Mouse (Mus musculus) liver, adult 2 months (tissue): ENCODE results near the gene Zc3h10. TPM values are rescaled to one million over a fixed set of nuclear protein-coding genes. Genes with fewer than 3 reads are reported as not detected.
"Not testable (repeated sequence)": the region's sequence is repeated elsewhere in the genome, so short reads cannot be mapped to it uniquely, and the experiment has no call there.

Experiments
- DNase-seq: peaks from one replicate; pipeline ENCODE4 v3.0.0-alpha.2; 2011; ENCODE audit warnings: low read depth, low spot score; ENCODE audit errors: extremely low read depth
- H3K27ac ChIP-seq: fragments of 200-500 bp; replicated peaks from 2 replicates; pipeline ENCODE4 v1.5.1; 2012; ENCODE audit warnings: low read depth, mild to moderate bottlenecking, control low read depth, inconsistent platforms, low read length; ENCODE audit not compliant: insufficient read depth
- H3K27me3 ChIP-seq: fragments of 200-500 bp; 2 replicates; pipeline ENCODE4 v1.6.1; 2012; ENCODE audit warnings: mild to moderate bottlenecking, moderate library complexity, low read length, inconsistent platforms; ENCODE audit not compliant: control insufficient read depth, insufficient read depth
- H3K36me3 ChIP-seq: fragments of 200-500 bp; 2 replicates; pipeline ENCODE4 v1.6.1; 2012; ENCODE audit warnings: low read length, inconsistent platforms; ENCODE audit not compliant: control insufficient read depth, insufficient read depth
- H3K4me1 ChIP-seq: fragments of 200-500 bp; 2 replicates; pipeline ENCODE4 v1.6.1; 2011; ENCODE audit warnings: low read length; ENCODE audit not compliant: control insufficient read depth, insufficient read depth
- H3K4me3 ChIP-seq: fragments of 200-500 bp; 2 replicates; pipeline ENCODE4 v1.5.1; 2011; ENCODE audit warnings: low read depth, mild to moderate bottlenecking, control low read depth, low read length, moderate library complexity; ENCODE audit not compliant: insufficient read depth
- H3K79me2 ChIP-seq: fragments of 200-500 bp; 2 replicates; pipeline ENCODE4 v1.6.1; 2012; ENCODE audit warnings: inconsistent platforms, mild to moderate bottlenecking, low read length, moderate library complexity; ENCODE audit not compliant: control insufficient read depth, insufficient read depth
- H3K9ac ChIP-seq: fragments of 200-500 bp; 2 replicates; pipeline ENCODE4 v1.6.1; 2012; ENCODE audit warnings: low read depth, mild to moderate bottlenecking, control low read depth, inconsistent platforms, low read length
- CTCF ChIP-seq: fragments of 200-500 bp; IDR thresholded peaks from 2 replicates; pipeline ENCODE4 v1.5.1; 2011; ENCODE audit warnings: low read depth, low read length, control low read depth
- POLR2A ChIP-seq: fragments of 200-500 bp; IDR thresholded peaks from 2 replicates; pipeline ENCODE4 v1.6.1; 2011; ENCODE audit warnings: low read length, control low read depth; ENCODE audit not compliant: insufficient read depth; ENCODE audit errors: extremely low read depth
- WGBS: fragments of 180-500 bp; shearing (Covaris S2); methylation state at CpG from one replicate; pipeline ENCODE4 v1.1.7; 2018; 5-methylcytosine and 5-hydroxymethylcytosine counted together
- polyA plus RNA-seq: library from polyadenylated mRNA; depleted of rRNA; stranded (reverse); fragments of >200 nt; gene quantifications from 2 replicates; pipeline ENCODE4 v1.2.3, GENCODE M21; 2012
- total RNA-seq: library from RNA; depleted of rRNA; stranded (reverse); fragments of >200 nt; gene quantifications from 2 replicates; pipeline ENCODE4 v1.2.3, GENCODE M21; 2014

Gene Zc3h10
- total and polyA plus RNA-seq, 2 experiments = 3.2 to 8.1 TPM

DNA sequence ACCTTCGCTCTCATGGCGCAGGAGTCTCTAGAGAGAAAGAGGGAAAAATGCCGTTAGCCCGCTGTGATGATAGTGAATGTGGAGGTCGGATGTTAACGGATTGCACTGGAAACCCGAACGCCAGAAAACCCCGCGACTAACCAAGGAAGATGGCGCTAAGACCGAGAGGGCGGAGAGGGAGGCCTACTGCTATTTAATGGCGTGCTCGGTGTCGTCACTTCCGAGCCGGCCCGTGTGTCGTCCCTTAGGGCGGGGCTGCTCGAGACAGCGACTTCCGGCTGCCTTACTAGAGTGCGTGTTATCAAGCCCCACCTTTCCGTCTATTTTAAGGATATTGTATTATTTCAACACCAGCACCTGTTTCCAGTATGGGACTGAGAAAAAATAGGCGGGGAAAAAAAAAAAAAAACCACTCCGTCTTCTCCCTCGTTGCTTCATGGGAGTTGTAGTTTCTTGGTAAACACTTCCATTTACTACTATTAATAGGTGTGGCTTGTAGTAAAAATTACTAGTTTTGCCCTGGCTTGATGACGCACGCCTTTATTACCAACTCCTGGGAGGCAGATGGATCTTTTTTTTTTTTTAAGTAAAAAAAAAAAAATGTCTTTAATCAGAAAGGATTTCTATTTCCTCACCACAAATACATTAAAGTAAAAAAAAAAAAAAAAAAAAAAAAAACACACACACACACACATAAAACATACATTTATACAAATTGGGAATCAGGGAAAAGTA is 1.5 kb upstream of the Zc3h10 start, which contains the start of gene Rpl41:
Gene Rpl41 (minus strand): TSS at position 359 of the 735 bp plus-strand sequence.
- peak; percentile 95 for TF ChIP-seq POLR2A
- no peak for TF ChIP-seq CTCF
- H3K36me3 ChIP-seq = peaks cover 18% of the 10 kb centered on the region
- H3K4me1 ChIP-seq = peaks cover 5% of the 10 kb centered on the region; the same call in 1 of the 2 replicates
- peak; percentile 98 for DNase-seq
- H3K79me2 ChIP-seq = no peaks in the 10 kb centered on the region; the same call in 1 of the 2 replicates
- WGBS = under 1% methylated on average over 31 of the region's 31 CpGs
- H3K27me3 ChIP-seq = no peaks in the 10 kb centered on the region
- peak within 1 kb of the TSS; percentile 86 for H3K9ac ChIP-seq
- H3K27ac ChIP-seq = peak within 1 kb of the TSS; percentile 85
- H3K4me3 ChIP-seq = peak within 1 kb of the TSS; percentile 78

DNA sequence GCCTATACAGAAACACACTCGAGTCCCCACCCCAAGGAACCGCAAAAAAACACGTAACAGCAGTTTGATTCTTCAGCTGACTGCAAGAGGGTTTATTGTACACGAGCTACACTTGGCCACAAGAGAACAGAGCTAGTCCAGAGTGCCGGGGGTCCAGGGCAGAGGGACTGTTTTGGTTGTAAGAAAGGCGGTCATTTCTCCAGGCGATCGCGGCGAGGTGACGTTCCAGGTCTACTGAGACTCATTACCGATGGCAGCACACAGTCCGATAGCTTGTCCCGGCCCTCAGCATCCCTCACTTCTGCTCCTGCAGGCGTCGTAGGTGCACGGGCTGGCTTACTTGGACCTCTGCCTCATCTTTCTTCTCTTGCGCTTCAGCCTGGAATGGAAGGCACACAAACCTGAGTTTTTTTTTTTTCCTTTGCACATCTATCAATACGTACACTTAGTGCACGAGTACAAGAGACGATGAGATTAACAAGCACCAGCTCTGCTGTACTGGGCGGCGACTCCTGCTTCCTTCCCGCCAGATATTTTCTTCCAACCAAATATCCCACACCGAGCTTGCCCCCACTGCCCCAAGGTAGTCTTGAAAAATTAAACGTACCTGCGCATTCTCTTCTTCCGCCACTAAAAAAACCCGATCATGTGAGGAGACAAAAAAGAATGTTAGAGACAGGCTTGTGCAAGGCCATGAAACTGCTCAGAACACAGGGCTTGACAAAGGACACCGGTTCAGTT is 647 bp upstream of the Zc3h10 start:
- not testable (repeated sequence) for H3K27me3 ChIP-seq, H3K4me1 ChIP-seq, DNase-seq, H3K79me2 ChIP-seq
- H3K36me3 ChIP-seq = peaks cover 26% of the 10 kb centered on the region
- H3K4me3 ChIP-seq = peak overlapping the region; percentile 78
- peak overlapping the region; percentile 85 for H3K27ac ChIP-seq
- 2% methylated on average over 30 of the region's 30 CpGs for WGBS
- peak overlapping the region; percentile 86 for H3K9ac ChIP-seq

- no peak for DNase-seq
- Histone ChIP-seq H3K27ac (peak overlapping the region; percentile 89), H3K27me3 (no peaks in the 10 kb centered on the region), H3K4me1 (peaks cover 5% of the 10 kb centered on the region; the same call in 1 of the 2 replicates), H3K4me3 (peak overlapping the region; percentile 80), H3K9ac (peak overlapping the region; percentile 76), H3K79me2 (no peaks in the 10 kb centered on the region; the same call in 1 of the 2 replicates), H3K36me3 (peaks cover 26% of the 10 kb centered on the region)
- TF ChIP-seq POLR2A (no peak), CTCF (no peak)
- 3% methylated on average over 7 of the region's 7 CpGs for WGBS
These were observed 787 bp downstream of the Zc3h10 start for GRCm38 (mm10) chr10:128546787-128547186.

GRCm38 (mm10) chr10:128546361-128546760 is 1.2 kb downstream of the Zc3h10 start:
- Histone ChIP-seq H3K4me1 (peaks cover 5% of the 10 kb centered on the region; the same call in 1 of the 2 replicates), H3K79me2 (no peaks in the 10 kb centered on the region; the same call in 1 of the 2 replicates), H3K27ac (0 out of 2 replicates have a peak overlapping the region, but pooled peaks have one; percentile 39), H3K9ac (peak overlapping the region; percentile 28; the same call in 1 of the 2 replicates), H3K27me3 (no peaks in the 10 kb centered on the region), H3K4me3 (peak overlapping the region; percentile 80; the same call in 1 of the 2 replicates), H3K36me3 (peaks cover 26% of the 10 kb centered on the region)
- WGBS = 5% methylated on average over 4 of the region's 4 CpGs
- peak; percentile 55 for DNase-seq
- TF ChIP-seq CTCF = no peak
- no peak for TF ChIP-seq POLR2A

GRCm38 (mm10) chr10:128545570-128545898 is 2.0 kb downstream of the Zc3h10 start:
- Histone ChIP-seq H3K4me3 (no peak overlapping the region), H3K4me1 (peaks cover 5% of the 10 kb centered on the region; the same call in 1 of the 2 replicates), H3K27me3 (no peaks in the 10 kb centered on the region), H3K9ac (no peak overlapping the region), H3K36me3 (peaks cover 26% of the 10 kb centered on the region), H3K79me2 (no peaks in the 10 kb centered on the region; the same call in 1 of the 2 replicates), H3K27ac (no peak overlapping the region)
- DNase-seq = no peak
- WGBS = 88% methylated on average over 3 of the region's 3 CpGs
- no peak for TF ChIP-seq CTCF
- no peak for TF ChIP-seq POLR2A
